ENCODE assay signal across 7 mouse cellular contexts in genomic region chr12:44221070-44221469, GRCm38 (mm10). TPM values are rescaled to one million over a fixed set of nuclear protein-coding genes. Genes with fewer than 3 reads are reported as not detected.
A peak's percentile ranks its signal among the peaks of the same experiment; 100 is the strongest.
DNase-seq lines count a peak whose midpoint lies in the region; ATAC-seq lines count a peak whose summit lies in the region.
"Not testable (repeated sequence)": the region's sequence is repeated elsewhere in the genome, so short reads cannot be mapped to it uniquely, and the experiment has no call there.

Gene Pnpla8, plus strand, starts transcription at chr12:44221370.

- H3K36me3 ChIP-seq in forebrain, embryonic 16.5 days (ENCODE audit: control insufficient read depth, insufficient read depth); heart, embryonic 14.5 days (ENCODE audit: control insufficient read depth, insufficient read depth, low read length); intestine, embryonic 15.5 days; lung, embryonic 16.5 days (ENCODE audit: control insufficient read depth, insufficient read depth, low read length); neural tube, embryonic 14.5 days (ENCODE audit: control insufficient read depth, insufficient read depth, low read length): not testable (repeated sequence)

- H3K27ac ChIP-seq in brown adipose tissue, adult 24 weeks (replicated peaks; ENCODE audit: low read depth, low read length); forebrain, embryonic 16.5 days (ENCODE audit: low read length); heart, embryonic 14.5 days (replicated peaks in 1 of 2; ENCODE audit: control insufficient read depth in 1 of 2, insufficient read depth in 1 of 2, low read depth in 2 of 2, low read length in 2 of 2); intestine, embryonic 15.5 days; lung, embryonic 16.5 days (ENCODE audit: low read length); neural tube, embryonic 14.5 days (ENCODE audit: low read depth, low read length): not testable (repeated sequence)

- peak within 1 kb of the TSS; percentile 73 for H3K9ac ChIP-seq in forebrain, embryonic 16.5 days (replicated peaks; ENCODE audit: low read depth, low read length)
- H3K9ac ChIP-seq in heart, embryonic 14.5 days (ENCODE audit: low read length): peak within 1 kb of the TSS; percentile 78
- peak within 1 kb of the TSS; percentile 70 for H3K9ac ChIP-seq in intestine, embryonic 15.5 days
- peak within 1 kb of the TSS; percentile 77 for H3K9ac ChIP-seq in lung, embryonic 16.5 days (ENCODE audit: low read length)
- H3K9ac ChIP-seq in neural tube, embryonic 14.5 days (replicated peaks; ENCODE audit: low read depth, low read length): peak within 1 kb of the TSS; percentile 66

- ATAC-seq in forebrain, embryonic 16.5 days; heart, embryonic 14.5 days (ENCODE audit: insufficient number of reproducible peaks, insufficient read depth, low FRiP score, low read depth); intestine, embryonic 15.5 days; lung, embryonic 16.5 days (ENCODE audit: low read depth); neural tube, embryonic 14.5 days (ENCODE audit: low read depth): not testable (repeated sequence)

- DNase-seq in left cerebral cortex, postnatal 25 days (ENCODE audit: low spot score in 2 of 2): not testable (repeated sequence)

- not testable (repeated sequence) for H3K9me3 ChIP-seq in forebrain, embryonic 16.5 days (ENCODE audit: control insufficient read depth, low read length); heart, embryonic 14.5 days (ENCODE audit: control insufficient read depth, low read length); intestine, embryonic 15.5 days; lung, embryonic 16.5 days (ENCODE audit: control insufficient read depth, low read length); neural tube, embryonic 14.5 days (ENCODE audit: control insufficient read depth, low read length)

- intact Hi-C loops in left cerebral cortex, postnatal 25 days (cut with DNase I): not testable (repeated sequence)

- H3K4me3 ChIP-seq in brown adipose tissue, adult 24 weeks (ENCODE audit: insufficient read depth, low read depth, low read length): peak within 1 kb of the TSS; percentile 79
- peak within 1 kb of the TSS; percentile 58 for H3K4me3 ChIP-seq in forebrain, embryonic 16.5 days (replicated peaks; ENCODE audit: low read length)
- H3K4me3 ChIP-seq in heart, embryonic 14.5 days (ENCODE audit: control insufficient read depth in 1 of 2, insufficient read depth in 1 of 2, low read depth in 1 of 2, low read length in 2 of 2): peak within 1 kb of the TSS; percentile 69 to 71
- H3K4me3 ChIP-seq in intestine, embryonic 15.5 days (replicated peaks): peak within 1 kb of the TSS; percentile 66
- peak within 1 kb of the TSS; percentile 68 for H3K4me3 ChIP-seq in lung, embryonic 16.5 days (ENCODE audit: low read length)
- peak within 1 kb of the TSS; percentile 60 for H3K4me3 ChIP-seq in neural tube, embryonic 14.5 days (ENCODE audit: low read depth, low read length)

- not testable (repeated sequence) for H3K27me3 ChIP-seq in forebrain, embryonic 16.5 days (replicated peaks; ENCODE audit: control insufficient read depth, insufficient read depth, low read length); heart, embryonic 14.5 days (ENCODE audit: control insufficient read depth, insufficient read depth, low read length); intestine, embryonic 15.5 days (replicated peaks); lung, embryonic 16.5 days (ENCODE audit: control insufficient read depth, insufficient read depth, low read depth, low read length); neural tube, embryonic 14.5 days (ENCODE audit: control insufficient read depth, insufficient read depth, low read length)

- 93% methylated on average over 2 of the region's 2 CpGs for WGBS in forebrain, embryonic 16.5 days
- 84% methylated on average over 2 of the region's 2 CpGs for WGBS in heart, embryonic 14.5 days
- WGBS in intestine, embryonic 15.5 days: 89% methylated on average over 2 of the region's 2 CpGs
- 87% methylated on average over 2 of the region's 2 CpGs for WGBS in lung, embryonic 16.5 days
- WGBS in neural tube, embryonic 14.5 days: 90% methylated on average over 2 of the region's 2 CpGs

- H3K4me2 ChIP-seq in forebrain, embryonic 16.5 days (ENCODE audit: low read length): peak within 1 kb of the TSS; percentile 89
- H3K4me2 ChIP-seq in heart, embryonic 14.5 days (ENCODE audit: low read length): peak within 1 kb of the TSS; percentile 90
- H3K4me2 ChIP-seq in intestine, embryonic 15.5 days (replicated peaks): peak within 1 kb of the TSS; percentile 85
- H3K4me2 ChIP-seq in lung, embryonic 16.5 days (ENCODE audit: low read depth, low read length): peak within 1 kb of the TSS; percentile 88
- peak within 1 kb of the TSS; percentile 69 for H3K4me2 ChIP-seq in neural tube, embryonic 14.5 days (ENCODE audit: low read depth, low read length)

- not testable (repeated sequence) for H3K4me1 ChIP-seq in brown adipose tissue, adult 24 weeks (ENCODE audit: control insufficient read depth, insufficient read depth, insufficient read length, low read length); forebrain, embryonic 16.5 days (replicated peaks; ENCODE audit: control insufficient read depth, insufficient read depth, low read length); heart, embryonic 14.5 days (ENCODE audit: control insufficient read depth in 2 of 2, insufficient read depth in 2 of 2, low read length in 2 of 2); intestine, embryonic 15.5 days (replicated peaks); lung, embryonic 16.5 days (replicated peaks; ENCODE audit: control insufficient read depth, insufficient read depth, low read length); neural tube, embryonic 14.5 days (ENCODE audit: control insufficient read depth, insufficient read depth, low read length)

RNA-seq across cellular contexts. Expression of gene Pnpla8, which starts in this region (rescaled TPM):
- polyA plus RNA-seq in brown adipose tissue, adult 24 weeks (2012; ENCODE audit: insufficient read depth, insufficient read length, missing spikeins): 225 and 234 TPM in 2 replicates
- polyA plus RNA-seq in forebrain, embryonic 16.5 days (2015; fragmentation: Nextera tagmentation; extraction: Ambion mirVana): 154 and 172 TPM in 2 replicates
- polyA plus RNA-seq in heart, embryonic 14.5 days (2014; fragmentation: Nextera tagmentation; extraction: Ambion mirVana): 73.8 and 79.9 TPM in 2 replicates
- polyA plus RNA-seq in intestine, embryonic 15.5 days (2015; fragmentation: Nextera tagmentation; extraction: Ambion mirVana): 53.8 and 57.5 TPM in 2 replicates
- total RNA-seq in left cerebral cortex, postnatal 25 days (2021): 100 to 1,000 TPM; 132 to 140 TPM
- 62.2 and 69.4 TPM in 2 replicates for polyA plus RNA-seq in lung, embryonic 16.5 days (2015; fragmentation: Nextera tagmentation; extraction: Ambion mirVana)
- 161 and 175 TPM in 2 replicates for polyA plus RNA-seq in neural tube, embryonic 14.5 days (2014; fragmentation: Nextera tagmentation; extraction: Ambion mirVana)
